Mouse (Mus musculus): ENCODE results near the gene Fmo1. TPM values are rescaled to one million over a fixed set of nuclear protein-coding genes. Genes with fewer than 3 reads are reported as not detected.

Gene Fmo1
- total RNA-seq, 1 experiment, result 0.36 TPM

GRCm38 (mm10) chr1:162888646-162889045, 22.2 kb upstream of the Fmo1 start:
- no peak for TF ChIP-seq ZNF384 (IDR thresholded peaks at IDR 0.05; ENCODE audit: low read depth, low read length)
- TF ChIP-seq MAFK (IDR thresholded peaks at IDR 0.05; ENCODE audit: insufficient read depth, low read depth, low read length), result no peak
- TF ChIP-seq CHD2 (IDR thresholded peaks at IDR 0.05; ENCODE audit: low read depth, low read length), result no peak
- TF ChIP-seq ZC3H11A (IDR thresholded peaks at IDR 0.05; ENCODE audit: borderline replicate concordance, low read depth, low read length), result no peak
- no peak for TF ChIP-seq HCFC1 (IDR thresholded peaks at IDR 0.05; ENCODE audit: borderline replicate concordance, insufficient read depth, low read length)
- Histone ChIP-seq H3K27ac (ENCODE audit: insufficient read depth, low read depth, low read length, poor library complexity, severe bottlenecking) (no peak overlapping the region), H3K36me3 (ENCODE audit: control insufficient read depth, insufficient read depth, low read length, poor library complexity, severe bottlenecking) (no peaks in the 10 kb centered on the region), H3K9ac (ENCODE audit: insufficient read depth, low read depth, low read length, poor library complexity, severe bottlenecking) (no peak overlapping the region), H3K4me1 (ENCODE audit: control insufficient read depth in 2 of 2, insufficient read depth in 2 of 2, low read length in 2 of 2, poor library complexity in 1 of 2) (no peaks in the 10 kb centered on the region), H3K9me3 (ENCODE audit: control insufficient read depth, insufficient read depth, low read depth, low read length) (no peaks in the 10 kb centered on the region), H3K4me3 (ENCODE audit: insufficient read depth in 1 of 2, low read depth in 1 of 2, low read length in 2 of 2, poor library complexity in 1 of 2, severe bottlenecking in 1 of 2) (no peak overlapping the region)
- in situ Hi-C loops (cut with MboI; ENCODE audit: low sequenced_read_pairs in 2 of 2, unreplicated experiment in 2 of 2), result loop anchor here in 1 of 2 experiments (25.0 kb wide), 1 partner anchor 174 kb away; no protein-coding TSS in a partner anchor
- no peak for DNase-seq (ENCODE audit: low read depth, low spot score)

- Histone ChIP-seq H3K9ac (ENCODE audit: insufficient read depth, low read depth, low read length, poor library complexity, severe bottlenecking) (no peak overlapping the region), H3K27ac (ENCODE audit: insufficient read depth, low read depth, low read length, poor library complexity, severe bottlenecking) (no peak overlapping the region), H3K4me3 (ENCODE audit: insufficient read depth in 1 of 2, low read depth in 1 of 2, low read length in 2 of 2, poor library complexity in 1 of 2, severe bottlenecking in 1 of 2) (no peak overlapping the region), H3K36me3 (ENCODE audit: control insufficient read depth, insufficient read depth, low read length, poor library complexity, severe bottlenecking) (no peaks in the 10 kb centered on the region), H3K9me3 (ENCODE audit: control insufficient read depth, insufficient read depth, low read depth, low read length) (no peaks in the 10 kb centered on the region), H3K4me1 (ENCODE audit: control insufficient read depth in 2 of 2, insufficient read depth in 2 of 2, low read length in 2 of 2, poor library complexity in 1 of 2) (no peaks in the 10 kb centered on the region)
- no peak for DNase-seq (ENCODE audit: low read depth, low spot score)
- TF ChIP-seq HCFC1 (IDR thresholded peaks at IDR 0.05; ENCODE audit: borderline replicate concordance, insufficient read depth, low read length) (no peak), ZNF384 (IDR thresholded peaks at IDR 0.05; ENCODE audit: low read depth, low read length) (no peak), ZC3H11A (IDR thresholded peaks at IDR 0.05; ENCODE audit: borderline replicate concordance, low read depth, low read length) (no peak), MAFK (IDR thresholded peaks at IDR 0.05; ENCODE audit: insufficient read depth, low read depth, low read length) (no peak), CHD2 (IDR thresholded peaks at IDR 0.05; ENCODE audit: low read depth, low read length) (no peak)
- in situ Hi-C loops (cut with MboI; ENCODE audit: low sequenced_read_pairs in 2 of 2, unreplicated experiment in 2 of 2), result loop anchor here in 1 of 2 experiments (25.0 kb wide), 1 partner anchor 175 kb away; no protein-coding TSS in a partner anchor
Observed at GRCm38 (mm10) chr1:162887644-162888043, 21.2 kb upstream of the Fmo1 start.

DNA sequence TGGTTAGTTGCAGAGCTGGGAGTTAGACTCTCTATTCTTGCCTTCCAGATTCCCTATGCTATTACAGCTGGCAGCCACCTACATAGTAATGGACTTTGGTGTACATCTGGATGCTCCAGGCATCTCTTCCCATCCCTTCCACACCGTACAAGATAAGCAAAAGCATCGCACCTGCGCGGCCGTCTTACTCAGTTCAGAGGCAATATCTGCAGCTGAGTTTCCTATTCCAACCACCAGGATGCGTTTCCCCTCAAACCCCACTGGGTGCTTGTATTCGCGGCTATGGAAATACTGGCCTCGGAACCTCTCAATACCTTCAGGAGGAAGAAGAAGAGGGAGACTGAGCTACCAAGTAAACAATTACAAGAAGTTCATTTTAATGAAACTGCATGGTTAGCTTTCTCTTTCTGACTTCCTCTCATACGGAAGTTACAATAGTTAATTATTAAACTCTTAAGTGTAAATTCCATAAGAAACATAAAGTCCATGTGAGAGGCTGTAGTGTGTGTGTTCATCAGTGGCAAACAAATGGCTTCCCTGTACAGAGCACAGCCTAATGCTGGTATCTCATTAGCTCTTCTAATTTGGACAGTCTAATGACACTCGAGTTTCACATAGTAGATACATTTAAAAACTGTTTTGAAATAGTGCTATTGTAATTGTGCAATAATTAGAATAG, 19.9 kb upstream of the Fmo1 start:
- no peak for DNase-seq (ENCODE audit: low read depth, low spot score)
- no peak overlapping the region for H3K4me3 ChIP-seq (ENCODE audit: insufficient read depth in 1 of 2, low read depth in 1 of 2, low read length in 2 of 2, poor library complexity in 1 of 2, severe bottlenecking in 1 of 2)
- no peak overlapping the region for H3K27ac ChIP-seq (ENCODE audit: insufficient read depth, low read depth, low read length, poor library complexity, severe bottlenecking)
- no peaks in the 10 kb centered on the region for H3K4me1 ChIP-seq (ENCODE audit: control insufficient read depth in 2 of 2, insufficient read depth in 2 of 2, low read length in 2 of 2, poor library complexity in 1 of 2)
- H3K9me3 ChIP-seq (ENCODE audit: control insufficient read depth, insufficient read depth, low read depth, low read length), result no peaks in the 10 kb centered on the region
- no peak for TF ChIP-seq ZC3H11A (IDR thresholded peaks at IDR 0.05; ENCODE audit: borderline replicate concordance, low read depth, low read length)
- no peak for TF ChIP-seq MAFK (IDR thresholded peaks at IDR 0.05; ENCODE audit: insufficient read depth, low read depth, low read length)
- no peak for TF ChIP-seq ZNF384 (IDR thresholded peaks at IDR 0.05; ENCODE audit: low read depth, low read length)
- no peak for TF ChIP-seq HCFC1 (IDR thresholded peaks at IDR 0.05; ENCODE audit: borderline replicate concordance, insufficient read depth, low read length)
- TF ChIP-seq CHD2 (IDR thresholded peaks at IDR 0.05; ENCODE audit: low read depth, low read length), result no peak
- in situ Hi-C loops (cut with MboI; ENCODE audit: low sequenced_read_pairs in 2 of 2, unreplicated experiment in 2 of 2), result loop anchor here in 1 of 2 experiments (25.0 kb wide), 1 partner anchor 176 kb away; no protein-coding TSS in a partner anchor
- H3K9ac ChIP-seq (ENCODE audit: insufficient read depth, low read depth, low read length, poor library complexity, severe bottlenecking), result no peak overlapping the region
- H3K36me3 ChIP-seq (ENCODE audit: control insufficient read depth, insufficient read depth, low read length, poor library complexity, severe bottlenecking), result no peaks in the 10 kb centered on the region

DNA sequence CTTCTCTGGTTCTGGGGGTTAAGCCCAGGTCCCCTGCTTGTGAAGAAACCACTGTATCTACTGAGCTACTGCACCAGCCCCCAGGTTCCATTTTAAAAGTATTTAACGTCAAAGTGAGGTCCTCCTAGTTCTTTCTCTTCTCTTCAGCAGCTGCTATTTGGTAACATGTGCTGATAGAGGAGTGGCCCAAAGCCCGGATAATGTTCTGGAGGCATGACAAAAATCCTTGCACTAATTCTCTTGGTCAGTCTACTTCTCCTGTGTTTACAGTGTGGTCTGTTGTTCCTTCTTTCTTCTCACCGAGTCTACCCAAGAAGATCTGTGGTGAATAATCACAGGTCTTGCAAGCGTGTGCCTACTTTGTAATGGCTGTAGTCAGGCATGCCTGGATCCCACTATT, 16.3 kb upstream of the Fmo1 start:
- TF ChIP-seq ZNF384 (IDR thresholded peaks at IDR 0.05; ENCODE audit: low read depth, low read length) (no peak), ZC3H11A (IDR thresholded peaks at IDR 0.05; ENCODE audit: borderline replicate concordance, low read depth, low read length) (no peak), MAFK (IDR thresholded peaks at IDR 0.05; ENCODE audit: insufficient read depth, low read depth, low read length) (no peak), CHD2 (IDR thresholded peaks at IDR 0.05; ENCODE audit: low read depth, low read length) (no peak), HCFC1 (IDR thresholded peaks at IDR 0.05; ENCODE audit: borderline replicate concordance, insufficient read depth, low read length) (no peak)
- Histone ChIP-seq H3K36me3 (ENCODE audit: control insufficient read depth, insufficient read depth, low read length, poor library complexity, severe bottlenecking) (no peaks in the 10 kb centered on the region), H3K9me3 (ENCODE audit: control insufficient read depth, insufficient read depth, low read depth, low read length) (no peaks in the 10 kb centered on the region), H3K4me3 (ENCODE audit: insufficient read depth in 1 of 2, low read depth in 1 of 2, low read length in 2 of 2, poor library complexity in 1 of 2, severe bottlenecking in 1 of 2) (no peak overlapping the region), H3K27ac (ENCODE audit: insufficient read depth, low read depth, low read length, poor library complexity, severe bottlenecking) (no peak overlapping the region), H3K9ac (ENCODE audit: insufficient read depth, low read depth, low read length, poor library complexity, severe bottlenecking) (no peak overlapping the region), H3K4me1 (ENCODE audit: control insufficient read depth in 2 of 2, insufficient read depth in 2 of 2, low read length in 2 of 2, poor library complexity in 1 of 2) (no peaks in the 10 kb centered on the region)
- in situ Hi-C loops (cut with MboI; ENCODE audit: low sequenced_read_pairs in 2 of 2, unreplicated experiment in 2 of 2), result loop anchor here in 1 of 2 experiments (25.0 kb wide), 1 partner anchor 180 kb away; no protein-coding TSS in a partner anchor
- DNase-seq (ENCODE audit: low read depth, low spot score), result no peak

Data from ES-E14 (cell line).